Mouse (Mus musculus) erythroblast, embryonic 14.5 days (primary cell): ENCODE measurements around the gene Pllp. TPM values are rescaled to one million over a fixed set of nuclear protein-coding genes. Genes with fewer than 3 reads are reported as not detected.

Experiments used
- H3K27me3 ChIP-seq: 2 replicates; pipeline ENCODE4 v1.6.1; 2012; ENCODE audit warnings: inconsistent platforms; ENCODE audit not compliant: control insufficient read depth
- H3K36me3 ChIP-seq: 2 replicates; pipeline ENCODE4 v1.6.1; 2012; ENCODE audit warnings: mild to moderate bottlenecking, inconsistent platforms; ENCODE audit not compliant: control insufficient read depth
- H3K4me1 ChIP-seq: 2 replicates; pipeline ENCODE4 v1.6.1; 2012; ENCODE audit warnings: inconsistent platforms; ENCODE audit not compliant: control insufficient read depth
- H3K4me3 ChIP-seq: replicated peaks from 2 replicates; pipeline ENCODE3; 2012; ENCODE audit warnings: moderate library complexity, mild to moderate bottlenecking, inconsistent platforms
- H3K9me3 ChIP-seq: 2 replicates; pipeline ENCODE4 v1.6.1; 2012; ENCODE audit warnings: low read length, inconsistent platforms, mixed read lengths; ENCODE audit not compliant: control insufficient read depth
- GATA1 ChIP-seq: IDR thresholded peaks from 2 replicates; pipeline ENCODE4 v1.6.1; 2012; ENCODE audit warnings: low read length, inconsistent platforms, mixed read lengths
- TAL1 ChIP-seq: IDR thresholded peaks from 3 replicates; pipeline ENCODE4 v1.6.1; 2012; ENCODE audit warnings: low read length, inconsistent platforms, mixed read lengths
- polyA plus RNA-seq: library from polyadenylated mRNA; stranded (reverse); fragments of >175 nt; gene quantifications from 2 replicates; pipeline ENCODE4 v1.2.3, GENCODE M21; 2012

Gene Pllp
- polyA plus RNA-seq, 1 experiment, result not detected

GRCm38 (mm10) chr8:94733821-94734465, 37.9 kb upstream of the Pllp start:
- H3K4me3 ChIP-seq, result peak overlapping the region; percentile 51
- H3K4me1 ChIP-seq, result peaks cover 78% of the 10 kb centered on the region
- H3K36me3 ChIP-seq, result peaks cover 13% of the 10 kb centered on the region
- TF ChIP-seq GATA1 (peak; percentile 82), TAL1 (peak; percentile 93)
- peaks cover 4% of the 10 kb centered on the region; the same call in 1 of the 2 replicates for H3K9me3 ChIP-seq
- peaks cover 5% of the 10 kb centered on the region for H3K27me3 ChIP-seq

- Histone ChIP-seq H3K4me1 (peaks cover 60% of the 10 kb centered on the region), H3K27me3 (peaks cover 17% of the 10 kb centered on the region), H3K4me3 (no peak overlapping the region), H3K36me3 (peaks cover 11% of the 10 kb centered on the region), H3K9me3 (peaks cover 9% of the 10 kb centered on the region)
- TF ChIP-seq GATA1 (no peak), TAL1 (peak; percentile 32; the same call in 2 of the 3 replicates)
Observed at GRCm38 (mm10) chr8:94729301-94729700, 33.2 kb upstream of the Pllp start.

- TF ChIP-seq GATA1 (no peak), TAL1 (no peak)
- peaks cover 33% of the 10 kb centered on the region for H3K4me1 ChIP-seq
Observed at GRCm38 (mm10) chr8:94725998-94726397, 29.9 kb upstream of the Pllp start.

GRCm38 (mm10) chr8:94716841-94717240, 20.8 kb upstream of the Pllp start:
- H3K9me3 ChIP-seq, result no peaks in the 10 kb centered on the region
- no peaks in the 10 kb centered on the region for H3K36me3 ChIP-seq
- peaks cover 75% of the 10 kb centered on the region for H3K27me3 ChIP-seq
- H3K4me1 ChIP-seq, result 0 out of 2 replicates have a peak, but pooled peaks cover 2% of the 10 kb centered on the region
- TF ChIP-seq TAL1 (no peak), GATA1 (no peak)
- no peak overlapping the region for H3K4me3 ChIP-seq

More at GRCm38 (mm10) chr8:94725998-94726397, 29.9 kb upstream of the Pllp start:
- H3K9me3 ChIP-seq, result peaks cover 5% of the 10 kb centered on the region
- H3K27me3 ChIP-seq, result peaks cover 26% of the 10 kb centered on the region
- H3K4me3 ChIP-seq, result no peak overlapping the region
- no peaks in the 10 kb centered on the region; the same call in 1 of the 2 replicates for H3K36me3 ChIP-seq

GRCm38 (mm10) chr8:94715871-94716270, 19.8 kb upstream of the Pllp start:
- TF ChIP-seq GATA1 (no peak), TAL1 (no peak)
- H3K36me3 ChIP-seq, result no peaks in the 10 kb centered on the region
- H3K27me3 ChIP-seq, result peaks cover 78% of the 10 kb centered on the region
- H3K4me1 ChIP-seq, result no peaks in the 10 kb centered on the region
- no peak overlapping the region for H3K4me3 ChIP-seq
- H3K9me3 ChIP-seq, result no peaks in the 10 kb centered on the region

GRCm38 (mm10) chr8:94714556-94714955, 18.5 kb upstream of the Pllp start:
- Histone ChIP-seq H3K36me3 (no peaks in the 10 kb centered on the region), H3K4me3 (no peak overlapping the region), H3K27me3 (peaks cover 74% of the 10 kb centered on the region), H3K9me3 (no peaks in the 10 kb centered on the region), H3K4me1 (no peaks in the 10 kb centered on the region)
- TF ChIP-seq GATA1 (no peak), TAL1 (no peak)

GRCm38 (mm10) chr8:94711160-94711718, 15.2 kb upstream of the Pllp start:
- peaks cover 57% of the 10 kb centered on the region for H3K27me3 ChIP-seq
- no peaks in the 10 kb centered on the region for H3K9me3 ChIP-seq
- no peaks in the 10 kb centered on the region for H3K36me3 ChIP-seq
- no peak for TF ChIP-seq GATA1
- TF ChIP-seq TAL1, result no peak
- peaks cover 11% of the 10 kb centered on the region for H3K4me1 ChIP-seq
- H3K4me3 ChIP-seq, result no peak overlapping the region

GRCm38 (mm10) chr8:94710336-94710735, 14.3 kb upstream of the Pllp start:
- no peaks in the 10 kb centered on the region for H3K9me3 ChIP-seq
- peaks cover 18% of the 10 kb centered on the region for H3K4me1 ChIP-seq
- TF ChIP-seq TAL1 (no peak), GATA1 (no peak)
- H3K27me3 ChIP-seq, result peaks cover 55% of the 10 kb centered on the region
- no peaks in the 10 kb centered on the region for H3K36me3 ChIP-seq
- H3K4me3 ChIP-seq, result no peak overlapping the region

GRCm38 (mm10) chr8:94706732-94707395, 10.8 kb upstream of the Pllp start:
- peaks cover 44% of the 10 kb centered on the region for H3K4me1 ChIP-seq
- H3K9me3 ChIP-seq, result no peaks in the 10 kb centered on the region
- TF ChIP-seq TAL1 (no peak), GATA1 (no peak)
- H3K36me3 ChIP-seq, result no peaks in the 10 kb centered on the region
- no peak overlapping the region for H3K4me3 ChIP-seq
- H3K27me3 ChIP-seq, result peaks cover 41% of the 10 kb centered on the region
